Mouse (Mus musculus): ENCODE measurements at regions not wholly inside any gene's neighbourhood (a gene's known extent, or its start where the extent isn't known, plus 50 kb on each side); places are given as distances from the start of the nearest gene placed in this dataset.

DNA sequence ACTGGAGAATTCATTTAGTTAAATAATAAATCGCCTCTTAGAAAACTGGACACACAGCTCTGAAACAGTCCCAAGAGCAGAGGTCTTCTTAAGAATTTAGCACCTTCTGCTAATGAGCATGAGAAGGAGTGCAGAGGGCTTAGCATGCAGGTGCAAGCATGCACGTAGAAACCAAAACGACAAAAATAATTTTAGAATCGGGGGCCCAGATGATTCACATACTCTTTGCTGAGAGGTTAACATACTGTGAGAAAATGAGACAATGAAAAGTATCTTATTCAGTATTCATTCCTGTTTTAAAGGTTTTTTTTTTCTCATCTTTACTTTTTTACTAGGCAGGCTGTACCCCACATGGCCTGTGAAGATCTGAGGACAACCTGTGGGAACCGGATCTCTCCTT is 63.9 kb upstream of the Dph5 start:
- Histone ChIP-seq H3K4me1 (ENCODE audit: control insufficient read depth, insufficient read depth, low read length) (no peaks in the 10 kb centered on the region), H3K4me3 (replicated peaks; ENCODE audit: extremely low read depth, low read depth, low read length) (no peak overlapping the region)
- TF ChIP-seq POLR2A (IDR thresholded peaks at IDR 0.05; ENCODE audit: borderline replicate concordance, extremely low read depth, low read depth, low read length) (no peak), CTCF (IDR thresholded peaks at IDR 0.05; ENCODE audit: insufficient read depth, low read length) (no peak)
- no peak for DNase-seq
- 84% methylated on average over 5 of the region's 5 CpGs for WGBS

DNA sequence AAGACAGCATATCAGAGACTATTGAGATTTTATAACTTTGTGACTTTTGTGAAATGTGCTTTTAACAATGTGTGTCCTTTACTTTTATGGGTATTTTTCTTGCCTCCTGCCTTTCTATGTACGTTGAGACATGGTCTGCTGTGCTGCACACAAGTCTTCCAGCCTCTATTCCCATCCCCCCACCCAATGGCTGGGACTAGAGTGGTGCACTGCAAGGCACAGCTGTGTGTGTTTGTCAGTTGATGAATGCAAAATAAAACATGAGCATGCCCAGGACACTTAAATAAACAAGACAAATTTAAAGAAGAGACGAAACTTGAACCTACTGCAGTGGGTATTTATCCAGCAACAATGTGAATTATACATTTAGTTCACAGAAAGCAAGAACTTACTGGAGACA is 62.8 kb upstream of the Dph5 start:
- no peak overlapping the region for H3K4me3 ChIP-seq (replicated peaks; ENCODE audit: extremely low read depth, low read depth, low read length)
- H3K4me1 ChIP-seq (ENCODE audit: control insufficient read depth, insufficient read depth, low read length): no peaks in the 10 kb centered on the region
- WGBS: 40% methylated on average over 2 of the region's 2 CpGs
- TF ChIP-seq POLR2A (IDR thresholded peaks at IDR 0.05; ENCODE audit: borderline replicate concordance, extremely low read depth, low read depth, low read length) (no peak), CTCF (IDR thresholded peaks at IDR 0.05; ENCODE audit: insufficient read depth, low read length) (no peak)
- no peak for DNase-seq

DNA sequence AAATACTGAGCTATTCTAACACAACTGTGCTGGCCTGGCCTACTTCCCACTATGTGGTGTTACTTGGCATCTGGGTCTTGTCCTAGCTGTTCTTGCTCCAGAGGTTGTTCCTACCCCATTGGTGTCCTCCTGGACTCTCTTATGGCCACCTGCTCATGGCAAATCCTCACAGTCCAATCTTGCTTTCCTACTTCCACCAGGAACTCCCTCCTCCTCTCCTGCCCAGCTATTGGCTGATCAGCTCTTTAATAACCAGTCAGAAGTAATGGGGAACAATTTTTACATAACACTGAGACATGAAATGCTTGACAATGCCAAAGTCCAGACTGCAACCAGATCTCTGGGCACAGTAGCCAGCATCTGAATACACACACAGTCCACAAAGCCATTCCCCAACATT is 52.3 kb upstream of the Dph5 start:
- no peaks in the 10 kb centered on the region for H3K4me1 ChIP-seq (ENCODE audit: control insufficient read depth, insufficient read depth, low read length)
- DNase-seq: no peak
- TF ChIP-seq POLR2A (IDR thresholded peaks at IDR 0.05; ENCODE audit: borderline replicate concordance, extremely low read depth, low read depth, low read length) (no peak), CTCF (IDR thresholded peaks at IDR 0.05; ENCODE audit: insufficient read depth, low read length) (no peak)
- no peak overlapping the region for H3K4me3 ChIP-seq (replicated peaks; ENCODE audit: extremely low read depth, low read depth, low read length)

DNA sequence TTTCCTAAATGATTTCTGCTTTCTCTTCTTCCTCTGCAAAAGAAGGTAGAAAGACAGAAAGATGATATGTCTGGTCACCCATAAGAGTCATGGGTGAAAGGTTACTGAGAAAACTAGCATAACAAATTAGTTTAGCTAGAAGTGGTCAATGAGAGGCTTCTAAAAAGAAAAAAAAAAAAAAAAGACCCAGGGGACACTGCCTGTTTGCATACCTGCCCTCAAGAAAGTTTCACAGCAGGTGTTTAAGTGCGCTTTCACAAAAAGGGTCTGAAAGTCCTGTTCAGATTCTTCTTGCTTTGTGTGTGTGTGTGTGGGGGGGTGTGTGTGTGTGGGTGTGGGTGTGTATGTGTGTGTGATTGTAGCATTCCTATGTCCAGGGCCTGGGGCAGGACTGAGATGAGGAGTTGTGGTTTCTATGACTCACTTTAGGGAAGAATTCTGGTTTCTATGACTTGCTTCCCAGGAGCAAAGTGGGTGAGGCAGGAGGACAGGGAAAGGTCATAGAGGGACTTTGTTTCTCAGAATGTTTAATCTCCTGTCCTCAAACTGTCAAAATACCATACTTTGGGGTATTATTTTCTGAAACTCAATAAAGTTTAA is 49.9 kb upstream of the Dph5 start:
- H3K4me3 ChIP-seq (replicated peaks; ENCODE audit: extremely low read depth, low read depth, low read length): no peak overlapping the region
- WGBS: 87% methylated on average over 1 of the region's 1 CpGs
- no peak for DNase-seq
- TF ChIP-seq CTCF (IDR thresholded peaks at IDR 0.05; ENCODE audit: insufficient read depth, low read length): no peak
- TF ChIP-seq POLR2A (IDR thresholded peaks at IDR 0.05; ENCODE audit: borderline replicate concordance, extremely low read depth, low read depth, low read length): no peak
- no peaks in the 10 kb centered on the region for H3K4me1 ChIP-seq (ENCODE audit: control insufficient read depth, insufficient read depth, low read length)
